Mouse (Mus musculus) c-Kit-positive CD71-positive TER-119-positive erythroid progenitor cells, embryonic 14.5 days (primary cell): ENCODE results near the gene Aprt.

ENCODE experiments used
- DNase-seq: peaks from one replicate; pipeline ENCODE4 v3.0.0-alpha.2; 2013; ENCODE audit warnings: low spot score

Gene Aprt

DNA sequence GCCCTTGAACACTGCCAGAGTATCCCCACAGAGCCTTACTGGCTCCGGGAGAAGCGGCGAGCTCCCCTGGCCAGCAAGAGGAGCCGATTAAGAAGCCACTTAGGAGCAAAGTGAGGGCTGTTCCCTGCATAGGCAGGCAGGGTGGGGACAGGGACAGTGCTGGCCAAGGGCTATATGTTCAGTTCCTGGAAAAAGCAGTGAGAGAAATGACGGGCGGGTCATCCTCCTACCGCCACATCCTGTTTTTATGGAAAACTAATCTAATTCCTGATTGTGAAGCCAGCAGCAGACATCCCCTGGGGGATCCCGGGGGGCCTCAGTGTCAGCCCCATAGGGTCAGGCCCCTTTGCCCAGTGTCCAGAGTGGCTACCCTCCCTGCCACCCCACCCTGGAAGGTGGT, 45.4 kb downstream of the Aprt start:
- DNase-seq, result no peak

DNA sequence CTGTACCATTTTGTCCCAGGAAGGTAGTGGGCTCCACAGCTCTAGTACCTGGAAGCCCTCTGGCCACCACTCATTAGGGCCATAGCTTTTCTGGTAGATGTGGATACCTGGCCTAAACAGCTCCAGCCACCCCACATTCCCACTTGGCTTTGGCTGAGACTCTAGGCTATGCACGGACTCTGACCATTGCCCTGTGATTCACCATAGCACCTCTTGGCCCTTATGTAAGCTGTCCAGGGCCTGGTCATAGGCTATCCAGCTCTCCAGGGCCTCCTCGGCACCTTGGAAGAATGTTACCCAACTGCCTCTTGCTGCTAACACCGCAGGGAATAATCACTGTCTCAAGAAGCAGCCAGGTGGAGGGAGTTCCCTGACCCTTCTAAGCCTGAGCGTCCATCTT, 47.5 kb downstream of the Aprt start:
- DNase-seq, result no peak

DNA sequence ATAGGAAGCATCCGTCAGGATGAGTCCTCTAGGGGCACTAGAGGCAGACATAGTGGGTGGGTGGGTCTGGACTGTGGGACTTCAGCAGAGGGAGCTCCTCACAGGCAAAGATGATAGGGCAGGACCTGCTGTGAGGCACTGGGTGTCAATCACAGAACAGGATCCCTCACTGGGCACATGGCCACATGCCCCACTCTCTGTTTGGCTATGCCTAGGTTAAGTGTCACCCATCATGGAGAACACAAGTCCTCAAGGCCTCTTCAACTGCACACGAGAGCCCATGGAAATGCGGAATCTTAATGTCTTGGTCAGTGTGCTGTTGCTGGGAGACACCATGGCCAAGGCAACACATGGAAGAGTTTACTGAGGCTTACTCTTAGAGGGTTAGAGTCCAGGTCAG, 48.8 kb downstream of the Aprt start:
- no peak for DNase-seq

DNA sequence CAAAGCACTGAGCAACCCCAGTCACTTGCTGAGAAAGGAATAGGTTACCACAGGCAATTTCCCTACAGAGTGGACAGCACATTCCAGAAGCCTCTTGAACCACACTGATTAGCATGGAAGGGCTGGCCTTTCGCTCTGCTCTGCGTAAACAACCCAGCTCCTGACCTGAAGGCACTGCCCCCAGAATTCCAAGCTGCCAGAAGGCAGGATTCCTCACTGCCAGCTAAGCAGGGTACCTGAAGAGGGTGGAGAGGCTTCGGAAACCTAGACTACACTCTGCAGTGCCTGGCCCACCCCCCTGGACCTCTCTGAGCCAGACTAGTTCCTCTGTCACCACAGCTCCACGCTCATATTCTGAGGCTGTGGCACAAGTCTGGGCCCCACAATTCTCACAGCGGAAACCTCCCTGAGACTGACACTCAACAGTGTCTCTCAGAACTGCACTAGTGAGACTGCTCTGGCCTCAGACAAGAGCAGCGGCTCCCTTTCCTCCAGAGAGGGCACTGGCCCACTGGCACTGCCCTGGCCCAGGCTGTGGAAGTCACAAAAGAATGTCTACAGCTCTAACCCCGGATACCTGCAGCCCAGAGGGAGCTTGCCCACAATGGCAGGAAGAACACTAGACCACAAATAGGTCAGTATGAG, 50.1 kb downstream of the Aprt start:
- no peak for DNase-seq

DNA sequence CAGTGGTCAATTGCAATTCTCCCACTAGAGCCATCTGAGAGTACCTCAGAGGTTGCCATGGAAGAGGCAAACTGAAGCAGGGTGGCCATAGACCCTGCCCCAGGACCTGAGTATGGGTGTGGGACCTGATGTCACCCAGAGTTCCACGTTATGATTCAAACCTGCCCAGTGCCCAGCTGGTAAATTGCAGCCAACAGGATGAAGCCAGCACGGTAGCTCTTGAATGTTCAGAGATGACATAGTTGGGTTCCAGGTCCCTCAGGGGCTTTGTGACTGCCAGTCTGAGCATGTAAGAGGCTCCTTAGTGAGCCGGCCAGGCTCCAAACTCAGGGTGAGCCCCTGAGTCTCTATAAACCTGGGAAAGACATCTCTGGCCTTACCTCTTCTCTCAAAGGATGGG, 50.6 kb downstream of the Aprt start:
- no peak for DNase-seq

GRCm38 (mm10) chr8:122525004-122525403, 51.7 kb downstream of the Aprt start:
- DNase-seq, result no peak
